Mouse (Mus musculus) liver, embryonic 11.5 days (tissue): Measurements from ENCODE around the gene Pdxk. TPM values are rescaled to one million over a fixed set of nuclear protein-coding genes. Genes with fewer than 3 reads are reported as not detected.
"Not testable (repeated sequence)": the region's sequence is repeated elsewhere in the genome, so short reads cannot be mapped to it uniquely, and the experiment has no call there.

Source experiments
- ATAC-seq: fragments of 200-750 bp; cut with Nextera tagmentation; replicated peaks from 2 replicates; pipeline ENCODE4 v1.8.0; 2017; ENCODE audit warnings: moderate number of reproducible peaks, mild to moderate bottlenecking, moderate TSS enrichment, moderate library complexity; ENCODE audit not compliant: low FRiP score
- DNase-seq: peaks from one replicate; pipeline ENCODE4 v3.0.0-alpha.2; 2017; ENCODE audit warnings: low spot score
- H3K27ac ChIP-seq: fragments of 300-500 bp; sonication (generic); 2 replicates; pipeline ENCODE4 v1.5.1; 2014; ENCODE audit warnings: mild to moderate bottlenecking, low read depth, low read length, control low read depth
- H3K27me3 ChIP-seq: fragments of 300-500 bp; sonication (generic); replicated peaks from 2 replicates; pipeline ENCODE4 v1.6.1; 2014; ENCODE audit warnings: low read length, mixed read lengths; ENCODE audit not compliant: control insufficient read depth, insufficient read depth
- H3K36me3 ChIP-seq: fragments of 300-500 bp; sonication (generic); 2 replicates; pipeline ENCODE4 v1.6.1; 2014; ENCODE audit warnings: mild to moderate bottlenecking, low read length, moderate library complexity, mixed read lengths; ENCODE audit not compliant: control insufficient read depth, insufficient read depth
- H3K4me1 ChIP-seq: fragments of 300-500 bp; sonication (generic); replicated peaks from 2 replicates; pipeline ENCODE4 v1.6.1; 2014; ENCODE audit warnings: low read length, mixed read lengths; ENCODE audit not compliant: control insufficient read depth, insufficient read depth
- H3K4me2 ChIP-seq: fragments of 300-500 bp; sonication (generic); 2 replicates; pipeline ENCODE4 v1.6.1; 2014; ENCODE audit warnings: mild to moderate bottlenecking, control low read depth, moderate library complexity
- H3K4me3 ChIP-seq: fragments of 300-500 bp; sonication (generic); 2 replicates; pipeline ENCODE4 v1.5.1; 2014; ENCODE audit warnings: low read depth, low read length, control low read depth
- H3K9ac ChIP-seq: fragments of 300-500 bp; sonication (generic); 2 replicates; pipeline ENCODE4 v1.6.1; 2014; ENCODE audit warnings: low read depth, low read length, control low read depth
- H3K9me3 ChIP-seq: fragments of 300-500 bp; sonication (generic); 2 replicates; pipeline ENCODE4 v1.6.1; 2016; ENCODE audit warnings: low read length, inconsistent platforms, mixed read lengths; ENCODE audit not compliant: control insufficient read depth
- WGBS: fragments of 180-500 bp; shearing (Covaris S2); extraction: QIAGEN DNeasy Blood & Tissue Kit; methylation state at CpG from one replicate; pipeline ENCODE4 v1.1.7; 2014; 5-methylcytosine and 5-hydroxymethylcytosine counted together
- polyA plus RNA-seq: library from polyadenylated mRNA; unstranded; fragments of >200 nt; fragmentation: Nextera tagmentation; extraction: Ambion mirVana; gene quantifications from 2 replicates; pipeline ENCODE4 v1.2.1, GENCODE M21; 2014

The Pdxk gene
- 10.6 and 11.3 TPM in 2 replicates for polyA plus RNA-seq

- Histone ChIP-seq H3K36me3 (no peaks in the 10 kb centered on the region), H3K27ac (peak within 1 kb of the TSS; percentile 30), H3K27me3 (no peaks in the 10 kb centered on the region), H3K9me3 (no peaks in the 10 kb centered on the region), H3K4me3 (peak within 1 kb of the TSS; percentile 64), H3K4me1 (peaks cover 12% of the 10 kb centered on the region; the same call in 1 of the 2 replicates), H3K9ac (peak within 1 kb of the TSS; percentile 69), H3K4me2 (peak within 1 kb of the TSS; percentile 87)
- ATAC-seq (peak; percentile 92), DNase-seq (peak; percentile 91)
- under 1% methylated on average over 35 of the region's 35 CpGs for WGBS
Observed at GRCm38 (mm10) chr10:78464792-78465207, at the start of gene Pdxk. Gene Pdxk (minus strand): TSS chr10:78464975.

GRCm38 (mm10) chr10:78502986-78503733, 38.4 kb upstream of the Pdxk start:
- H3K9ac ChIP-seq, result no peak overlapping the region
- no peak overlapping the region for H3K4me3 ChIP-seq
- H3K9me3 ChIP-seq, result no peaks in the 10 kb centered on the region
- WGBS, result 70% methylated on average over 6 of the region's 6 CpGs
- H3K36me3 ChIP-seq, result no peaks in the 10 kb centered on the region
- DNase-seq (no peak), ATAC-seq (no peak)
- no peaks in the 10 kb centered on the region for H3K27me3 ChIP-seq
- no peak overlapping the region for H3K4me2 ChIP-seq
- H3K4me1 ChIP-seq, result no peaks in the 10 kb centered on the region
- H3K27ac ChIP-seq, result no peak overlapping the region

GRCm38 (mm10) chr10:78487431-78488086, 22.8 kb upstream of the Pdxk start:
- peak overlapping the region; percentile 65 for H3K4me2 ChIP-seq
- no peaks in the 10 kb centered on the region for H3K9me3 ChIP-seq
- peak; percentile 75 for DNase-seq
- H3K27ac ChIP-seq, result no peak overlapping the region
- peaks cover 7% of the 10 kb centered on the region for H3K4me1 ChIP-seq
- ATAC-seq, result peak; percentile 67
- H3K4me3 ChIP-seq, result peak overlapping the region; percentile 5; the same call in 1 of the 2 replicates
- no peak overlapping the region for H3K9ac ChIP-seq
- H3K27me3 ChIP-seq, result peaks cover 4% of the 10 kb centered on the region; the same call in 1 of the 2 replicates
- no peaks in the 10 kb centered on the region for H3K36me3 ChIP-seq
- 10% methylated on average over 26 of the region's 26 CpGs for WGBS

GRCm38 (mm10) chr10:78486871-78487270, 22.1 kb upstream of the Pdxk start:
- no peak overlapping the region for H3K4me2 ChIP-seq
- no peak overlapping the region for H3K9ac ChIP-seq
- DNase-seq (no peak), ATAC-seq (no peak)
- H3K36me3 ChIP-seq, result no peaks in the 10 kb centered on the region
- no peaks in the 10 kb centered on the region for H3K9me3 ChIP-seq
- peaks cover 5% of the 10 kb centered on the region; the same call in 1 of the 2 replicates for H3K27me3 ChIP-seq
- H3K27ac ChIP-seq, result no peak overlapping the region
- no peak overlapping the region for H3K4me3 ChIP-seq
- peaks cover 10% of the 10 kb centered on the region for H3K4me1 ChIP-seq
- 63% methylated on average over 5 of the region's 5 CpGs for WGBS

- H3K27ac ChIP-seq, ATAC-seq, H3K4me3 ChIP-seq, H3K4me2 ChIP-seq, H3K27me3 ChIP-seq, H3K36me3 ChIP-seq, H3K9me3 ChIP-seq, H3K9ac ChIP-seq, DNase-seq: not testable (repeated sequence)
- 74% methylated on average over 2 of the region's 2 CpGs for WGBS
- peaks cover 13% of the 10 kb centered on the region for H3K4me1 ChIP-seq
Observed at GRCm38 (mm10) chr10:78485369-78485768, 20.6 kb upstream of the Pdxk start.

- H3K36me3 ChIP-seq, result no peaks in the 10 kb centered on the region
- H3K27ac ChIP-seq, result no peak overlapping the region; the same call in 1 of the 2 replicates
- DNase-seq (peak; percentile 85), ATAC-seq (peak; percentile 94)
- peaks cover 10% of the 10 kb centered on the region for H3K4me1 ChIP-seq
- WGBS, result under 1% methylated on average over 35 of the region's 35 CpGs
- H3K4me2 ChIP-seq, result peak overlapping the region; percentile 84
- peaks cover 5% of the 10 kb centered on the region; the same call in 1 of the 2 replicates for H3K27me3 ChIP-seq
- no peaks in the 10 kb centered on the region for H3K9me3 ChIP-seq
- H3K4me3 ChIP-seq, result peak overlapping the region; percentile 57
- peak overlapping the region; percentile 68 for H3K9ac ChIP-seq
Observed at GRCm38 (mm10) chr10:78481928-78482499, 17.2 kb upstream of the Pdxk start.

- H3K4me2 ChIP-seq, result peak overlapping the region; percentile 84
- no peaks in the 10 kb centered on the region for H3K36me3 ChIP-seq
- 33% methylated on average over 21 of the region's 21 CpGs for WGBS
- peaks cover 10% of the 10 kb centered on the region for H3K4me1 ChIP-seq
- H3K9ac ChIP-seq, result peak overlapping the region; percentile 68
- peaks cover 5% of the 10 kb centered on the region; the same call in 1 of the 2 replicates for H3K27me3 ChIP-seq
- no peak overlapping the region for H3K27ac ChIP-seq
- DNase-seq, result peak; percentile 38
- no peaks in the 10 kb centered on the region for H3K9me3 ChIP-seq
- peak overlapping the region; percentile 57 for H3K4me3 ChIP-seq
- ATAC-seq, result peak; percentile 5
Observed at GRCm38 (mm10) chr10:78480954-78481927, 16.5 kb upstream of the Pdxk start.

GRCm38 (mm10) chr10:78476821-78477220, 12.0 kb upstream of the Pdxk start:
- no peaks in the 10 kb centered on the region for H3K36me3 ChIP-seq
- no peaks in the 10 kb centered on the region for H3K27me3 ChIP-seq
- H3K27ac ChIP-seq, result no peak overlapping the region
- H3K9me3 ChIP-seq, result no peaks in the 10 kb centered on the region
- DNase-seq (no peak), ATAC-seq (no peak)
- H3K9ac ChIP-seq, result no peak overlapping the region
- peaks cover 3% of the 10 kb centered on the region; the same call in 1 of the 2 replicates for H3K4me1 ChIP-seq
- H3K4me3 ChIP-seq, result no peak overlapping the region
- no peak overlapping the region for H3K4me2 ChIP-seq
- WGBS, result 40% methylated on average over 4 of the region's 4 CpGs
